Mouse (Mus musculus) thymus, adult 18-20 months (tissue): ENCODE results near the gene Ssxb9.
"Not testable (repeated sequence)": the region's sequence is repeated elsewhere in the genome, so short reads cannot be mapped to it uniquely, and the experiment has no call there.

ENCODE experiments used
- DNase-seq, 2 experiments: peaks; one replicate each; pipeline ENCODE4 v3.0.0; 2022; ENCODE audit warnings: mixed read lengths in 2 of 2

The Ssxb9 gene

DNA sequence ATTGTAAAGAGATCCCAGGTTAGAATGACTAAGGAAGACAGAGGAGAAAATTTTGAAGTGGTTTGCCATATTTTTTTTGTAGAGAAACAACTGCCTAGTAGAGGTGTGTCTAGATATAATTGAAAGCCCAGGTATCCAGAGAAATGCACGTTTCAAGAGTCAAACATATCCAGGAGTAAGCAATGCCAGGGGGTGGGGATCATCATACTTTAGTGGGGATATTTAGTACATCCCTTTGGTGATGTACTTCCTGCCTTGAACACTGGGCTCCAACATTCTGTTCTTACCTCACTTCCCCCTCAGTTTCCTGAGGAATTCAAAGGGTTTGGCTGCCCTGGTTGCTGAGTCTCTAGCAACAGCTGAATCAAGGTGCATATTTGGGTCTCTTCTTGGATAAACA, at the start of gene Ssxb9:
Gene Ssxb9 (plus strand): TSS at position 301 of the 400 bp plus-strand sequence.
- DNase-seq: not testable (repeated sequence)

DNA sequence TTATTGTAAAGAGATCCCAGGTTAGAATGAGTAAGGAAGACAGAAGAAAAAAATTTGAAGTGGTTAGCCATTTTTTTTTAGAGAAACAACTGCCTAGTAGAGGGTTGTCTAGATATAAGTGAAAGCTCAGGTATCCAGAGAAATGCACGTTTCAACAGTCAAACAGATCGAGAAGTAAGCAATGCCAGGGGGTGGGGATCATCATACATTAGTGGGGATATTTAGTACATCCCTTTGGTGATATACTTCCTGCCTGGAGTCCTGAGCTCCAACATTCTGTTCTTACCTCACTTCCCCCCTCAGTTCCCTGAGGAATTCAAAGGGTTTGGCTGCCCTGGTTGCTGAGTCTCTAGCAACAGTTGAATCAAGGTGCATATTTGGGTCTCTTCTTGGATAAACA, 39.7 kb upstream of the Ssxb9 start, which contains the start of gene Ssxb10:
Gene Ssxb10 (plus strand): TSS at position 301 of the 400 bp plus-strand sequence.
- DNase-seq: no peak

- DNase-seq: not testable (repeated sequence)
These were observed 46.2 kb downstream of the Ssxb9 start, which contains the start of gene Ssxb1 for GRCm38 (mm10) chrX:8413005-8413404. Gene Ssxb1 (plus strand): TSS chrX:8413305.
